Mouse (Mus musculus): ENCODE data around the gene H2afv. TPM values are rescaled to one million over a fixed set of nuclear protein-coding genes. Genes with fewer than 3 reads are reported as not detected.
A peak's percentile ranks its signal among the peaks of the same experiment; 100 is the strongest.

Gene H2afv
- polyA plus RNA-seq, 1 experiment from 2014 or later: 346 TPM

DNA sequence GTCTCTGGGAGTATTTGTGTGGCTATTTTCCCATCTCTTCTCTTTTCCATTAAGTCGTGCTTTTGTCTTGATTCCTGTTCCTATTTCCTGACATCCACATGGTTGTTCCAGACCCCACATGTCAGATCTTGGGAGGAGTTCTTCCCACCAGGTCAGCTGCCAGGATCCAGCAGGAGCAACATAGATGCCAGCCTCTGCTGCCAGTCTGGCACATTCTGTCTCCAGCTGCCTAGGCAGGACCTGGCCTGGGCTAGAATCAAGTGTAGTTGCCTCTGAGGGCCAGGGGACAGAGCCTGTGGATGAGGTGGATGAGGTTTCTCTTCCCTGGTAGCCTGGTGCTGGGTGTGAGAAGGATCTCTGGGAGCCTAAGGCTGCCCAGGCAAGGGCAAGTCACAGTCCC lies 50.4 kb downstream of the H2afv start:
- H3K4me3 ChIP-seq (ENCODE audit: low read depth, low read length): no peak overlapping the region
- no peak overlapping the region for H3K27ac ChIP-seq (ENCODE audit: low read depth, low read length)
- TF ChIP-seq CTCF (IDR thresholded peaks at IDR 0.05; ENCODE audit: low read depth): no peak
- no peak overlapping the region for H3K9ac ChIP-seq (ENCODE audit: low read depth, low read length)
- ATAC-seq: no peak
- H3K4me2 ChIP-seq (replicated peaks; ENCODE audit: low read depth): no peak overlapping the region
- WGBS: 67% methylated on average over 1 of the region's 1 CpGs
- H3K9me3 ChIP-seq (ENCODE audit: control insufficient read depth): no peaks in the 10 kb centered on the region
- peaks cover 46% of the 10 kb centered on the region for H3K36me3 ChIP-seq (ENCODE audit: control insufficient read depth, insufficient read depth)
- peaks cover 4% of the 10 kb centered on the region; the same call in 1 of the 2 replicates for H3K4me1 ChIP-seq (replicated peaks; ENCODE audit: control insufficient read depth, insufficient read depth, low read length)
- no peaks in the 10 kb centered on the region for H3K27me3 ChIP-seq (replicated peaks; ENCODE audit: control insufficient read depth, insufficient read depth, low read length)

- H3K4me1 ChIP-seq (replicated peaks; ENCODE audit: control insufficient read depth, insufficient read depth, low read length): peaks cover 4% of the 10 kb centered on the region; the same call in 1 of the 2 replicates
- no peaks in the 10 kb centered on the region for H3K9me3 ChIP-seq (ENCODE audit: control insufficient read depth)
- no peak for TF ChIP-seq CTCF (IDR thresholded peaks at IDR 0.05; ENCODE audit: low read depth)
- H3K27ac ChIP-seq (ENCODE audit: low read depth, low read length): no peak overlapping the region
- ATAC-seq: no peak
- peaks cover 36% of the 10 kb centered on the region for H3K36me3 ChIP-seq (ENCODE audit: control insufficient read depth, insufficient read depth)
- no peak overlapping the region for H3K4me3 ChIP-seq (ENCODE audit: low read depth, low read length)
- no peak overlapping the region for H3K4me2 ChIP-seq (replicated peaks; ENCODE audit: low read depth)
- H3K9ac ChIP-seq (ENCODE audit: low read depth, low read length): no peak overlapping the region
- H3K27me3 ChIP-seq (replicated peaks; ENCODE audit: control insufficient read depth, insufficient read depth, low read length): no peaks in the 10 kb centered on the region
- WGBS: 70% methylated on average over 6 of the region's 6 CpGs
These were observed 51.4 kb downstream of the H2afv start for GRCm38 (mm10) chr11:6392857-6393256.

DNA sequence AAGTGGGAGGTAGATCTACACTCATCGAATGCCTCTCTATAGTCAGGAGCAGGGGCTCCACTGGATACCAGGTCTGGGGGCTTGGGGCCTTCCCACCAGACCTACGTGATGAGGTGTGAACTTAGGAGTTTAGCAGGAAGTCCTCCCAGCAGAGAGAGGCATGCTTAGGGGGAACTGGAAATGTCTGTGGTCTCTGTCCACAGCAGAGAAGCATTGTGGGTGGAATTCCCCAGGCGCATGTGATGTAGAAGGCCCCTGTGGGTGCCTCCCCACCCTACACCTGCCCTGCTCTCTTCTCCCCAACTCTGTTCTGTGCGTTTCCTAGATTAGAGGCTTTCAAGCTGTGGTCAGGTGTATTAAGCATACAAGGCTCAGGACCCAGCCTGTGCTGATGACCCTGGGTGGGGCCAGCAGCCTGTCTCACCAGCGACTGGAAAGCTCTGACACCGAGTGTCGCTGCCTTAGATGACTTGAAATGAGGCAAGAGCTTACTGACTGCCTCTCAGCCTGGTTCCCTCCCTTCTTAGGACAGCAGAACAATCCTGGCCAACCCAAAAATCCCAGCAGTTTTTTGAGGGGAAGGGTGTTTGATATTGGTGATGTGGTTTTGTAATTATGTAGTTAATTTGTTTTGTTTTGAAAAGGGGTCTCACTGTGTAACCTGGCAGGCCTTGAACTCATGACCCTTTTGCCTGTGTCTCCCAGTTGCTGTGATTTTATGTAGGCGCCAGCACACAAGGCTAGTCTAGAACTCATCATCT lies 52.5 kb downstream of the H2afv start:
- H3K4me2 ChIP-seq (replicated peaks; ENCODE audit: low read depth): no peak overlapping the region
- TF ChIP-seq CTCF (IDR thresholded peaks at IDR 0.05; ENCODE audit: low read depth): no peak
- H3K36me3 ChIP-seq (ENCODE audit: control insufficient read depth, insufficient read depth): peaks cover 24% of the 10 kb centered on the region
- H3K4me3 ChIP-seq (ENCODE audit: low read depth, low read length): no peak overlapping the region
- H3K4me1 ChIP-seq (replicated peaks; ENCODE audit: control insufficient read depth, insufficient read depth, low read length): peaks cover 4% of the 10 kb centered on the region; the same call in 1 of the 2 replicates
- no peaks in the 10 kb centered on the region for H3K9me3 ChIP-seq (ENCODE audit: control insufficient read depth)
- H3K27ac ChIP-seq (ENCODE audit: low read depth, low read length): no peak overlapping the region
- H3K27me3 ChIP-seq (replicated peaks; ENCODE audit: control insufficient read depth, insufficient read depth, low read length): no peaks in the 10 kb centered on the region
- no peak for ATAC-seq
- 69% methylated on average over 8 of the region's 8 CpGs for WGBS
- H3K9ac ChIP-seq (ENCODE audit: low read depth, low read length): no peak overlapping the region

GRCm38 (mm10) chr11:6390376-6391053 lies 53.7 kb downstream of the H2afv start:
- Histone ChIP-seq H3K9me3 (ENCODE audit: control insufficient read depth) (no peaks in the 10 kb centered on the region), H3K27me3 (replicated peaks; ENCODE audit: control insufficient read depth, insufficient read depth, low read length) (no peaks in the 10 kb centered on the region), H3K9ac (ENCODE audit: low read depth, low read length) (peak overlapping the region; percentile 83; the same call in 1 of the 2 replicates), H3K36me3 (ENCODE audit: control insufficient read depth, insufficient read depth) (peaks cover 13% of the 10 kb centered on the region), H3K4me2 (replicated peaks; ENCODE audit: low read depth) (peak overlapping the region; percentile 94), H3K27ac (ENCODE audit: low read depth, low read length) (no peak overlapping the region), H3K4me3 (ENCODE audit: low read depth, low read length) (peak overlapping the region; percentile 86), H3K4me1 (replicated peaks; ENCODE audit: control insufficient read depth, insufficient read depth, low read length) (peaks cover 4% of the 10 kb centered on the region; the same call in 1 of the 2 replicates)
- ATAC-seq: no peak
- no peak for TF ChIP-seq CTCF (IDR thresholded peaks at IDR 0.05; ENCODE audit: low read depth)
- WGBS: 77% methylated on average over 8 of the region's 8 CpGs

DNA sequence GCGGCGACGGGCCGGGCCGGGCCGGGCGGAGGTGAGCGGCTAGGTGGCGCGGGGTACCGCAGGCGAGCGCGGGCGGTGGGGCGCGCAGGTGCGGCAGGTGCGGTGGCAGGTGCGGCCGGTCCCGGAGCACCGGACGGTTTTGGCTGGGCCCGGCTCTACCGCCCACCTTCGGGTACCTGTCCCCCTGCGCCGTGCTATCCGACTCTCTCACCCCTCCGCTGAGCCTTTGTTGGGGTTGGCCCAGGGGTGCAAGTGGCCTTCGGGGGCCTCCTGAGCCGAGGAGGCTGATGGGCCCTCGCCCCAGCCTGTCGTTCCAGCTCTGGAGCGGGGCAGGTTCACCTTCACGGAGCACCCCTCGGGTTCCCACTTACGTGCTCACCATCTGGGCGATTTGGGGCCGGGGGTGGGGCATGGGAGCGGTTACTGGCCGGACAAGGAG lies 54.7 kb downstream of the H2afv start:
- Histone ChIP-seq H3K4me2 (replicated peaks; ENCODE audit: low read depth) (peak overlapping the region; percentile 94), H3K27ac (ENCODE audit: low read depth, low read length) (peak overlapping the region; percentile 94), H3K27me3 (replicated peaks; ENCODE audit: control insufficient read depth, insufficient read depth, low read length) (no peaks in the 10 kb centered on the region), H3K9me3 (ENCODE audit: control insufficient read depth) (no peaks in the 10 kb centered on the region), H3K36me3 (ENCODE audit: control insufficient read depth, insufficient read depth) (peaks cover 2% of the 10 kb centered on the region), H3K4me3 (ENCODE audit: low read depth, low read length) (peak overlapping the region; percentile 86), H3K4me1 (replicated peaks; ENCODE audit: control insufficient read depth, insufficient read depth, low read length) (peaks cover 4% of the 10 kb centered on the region; the same call in 1 of the 2 replicates), H3K9ac (ENCODE audit: low read depth, low read length) (peak overlapping the region; percentile 83)
- TF ChIP-seq CTCF (IDR thresholded peaks at IDR 0.05; ENCODE audit: low read depth): no peak
- peak; percentile 55; the same call in 1 of the 2 replicates for ATAC-seq
- WGBS: 0% methylated on average over 34 of the region's 43 CpGs

DNA sequence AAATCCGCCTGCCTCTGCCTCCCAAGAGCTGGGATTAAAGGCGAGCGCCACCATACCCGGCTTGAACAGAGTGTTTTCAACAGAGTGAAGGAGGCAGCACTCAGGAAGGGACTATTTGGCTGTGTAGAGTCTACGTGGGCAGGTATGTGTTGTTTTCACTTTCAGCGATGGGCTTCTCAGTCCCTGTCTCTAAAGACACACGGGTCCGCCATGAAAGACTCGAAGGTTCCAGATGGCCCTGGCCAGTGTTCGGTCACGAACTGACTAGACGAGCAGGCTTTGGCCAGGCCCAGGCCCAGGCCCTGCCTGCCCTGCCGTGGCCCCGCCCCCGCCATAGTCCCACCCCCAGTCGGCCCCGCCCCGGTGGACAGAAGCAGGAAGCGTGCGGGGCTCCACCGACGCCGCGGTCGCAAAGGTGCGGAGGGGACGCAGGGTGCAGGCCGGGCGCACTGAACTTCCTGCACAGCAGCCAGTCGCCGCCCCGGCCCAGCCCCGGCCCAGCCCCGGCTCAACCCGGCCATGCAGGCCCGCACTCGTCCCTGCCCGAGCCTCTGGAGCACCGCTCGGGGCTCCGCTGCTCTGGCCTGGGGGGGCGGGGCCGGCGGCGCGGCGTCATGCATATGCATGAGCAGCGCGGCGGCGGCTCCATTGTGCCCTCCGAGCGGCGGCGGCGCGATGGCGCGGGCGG lies 55.4 kb downstream of the H2afv start, which contains the start of gene Zmiz2:
TSS of gene Zmiz2 (plus strand) at position 349 of the 688 bp plus-strand sequence.
- no peaks in the 10 kb centered on the region; the same call in 1 of the 2 replicates for H3K36me3 ChIP-seq (ENCODE audit: control insufficient read depth, insufficient read depth)
- H3K27ac ChIP-seq (ENCODE audit: low read depth, low read length): peak within 1 kb of the TSS; percentile 94
- H3K4me3 ChIP-seq (ENCODE audit: low read depth, low read length): peak within 1 kb of the TSS; percentile 86
- H3K4me1 ChIP-seq (replicated peaks; ENCODE audit: control insufficient read depth, insufficient read depth, low read length): peaks cover 4% of the 10 kb centered on the region; the same call in 1 of the 2 replicates
- no peak for TF ChIP-seq CTCF (IDR thresholded peaks at IDR 0.05; ENCODE audit: low read depth)
- no peaks in the 10 kb centered on the region for H3K9me3 ChIP-seq (ENCODE audit: control insufficient read depth)
- peak within 1 kb of the TSS; percentile 83 for H3K9ac ChIP-seq (ENCODE audit: low read depth, low read length)
- ATAC-seq: peak; percentile 98
- WGBS: 7% methylated on average over 41 of the region's 60 CpGs
- H3K27me3 ChIP-seq (replicated peaks; ENCODE audit: control insufficient read depth, insufficient read depth, low read length): no peaks in the 10 kb centered on the region
- H3K4me2 ChIP-seq (replicated peaks; ENCODE audit: low read depth): peak within 1 kb of the TSS; percentile 94

Measured in intestine, postnatal 0 days (tissue).